Mouse (Mus musculus) limb, embryonic 13.5 days (tissue): ENCODE data around the gene Msantd3. TPM values are rescaled to one million over a fixed set of nuclear protein-coding genes. Genes with fewer than 3 reads are reported as not detected.

Experiments
- polyA plus RNA-seq: library from polyadenylated mRNA; unstranded; fragments of >200 nt; fragmentation: Nextera tagmentation; extraction: Ambion mirVana; gene quantifications from 2 replicates; pipeline ENCODE4 v1.2.1, GENCODE M21; 2015

The Msantd3 gene
- polyA plus RNA-seq, 1 experiment from 2014 or later = 27.6 TPM

Other genes starting within 250 kb of the Msantd3 start
- gene Tex10, start 66.5 kb upstream of the Msantd3 start, polyA plus RNA-seq = 52.1 and 58.1 TPM in 2 replicates
- 65.1 and 72.1 TPM in 2 replicates for gene Tmeff1, start 45.2 kb downstream of the Msantd3 start, polyA plus RNA-seq
- 2.1 and 2.3 TPM in 2 replicates for gene Cavin4, start 123.6 kb downstream of the Msantd3 start, polyA plus RNA-seq